Mouse (Mus musculus): ENCODE measurements at regions not wholly inside any gene's neighbourhood (a gene's known extent, or its start where the extent isn't known, plus 50 kb on each side); places are given as distances from the start of the nearest gene placed in this dataset.

DNA sequence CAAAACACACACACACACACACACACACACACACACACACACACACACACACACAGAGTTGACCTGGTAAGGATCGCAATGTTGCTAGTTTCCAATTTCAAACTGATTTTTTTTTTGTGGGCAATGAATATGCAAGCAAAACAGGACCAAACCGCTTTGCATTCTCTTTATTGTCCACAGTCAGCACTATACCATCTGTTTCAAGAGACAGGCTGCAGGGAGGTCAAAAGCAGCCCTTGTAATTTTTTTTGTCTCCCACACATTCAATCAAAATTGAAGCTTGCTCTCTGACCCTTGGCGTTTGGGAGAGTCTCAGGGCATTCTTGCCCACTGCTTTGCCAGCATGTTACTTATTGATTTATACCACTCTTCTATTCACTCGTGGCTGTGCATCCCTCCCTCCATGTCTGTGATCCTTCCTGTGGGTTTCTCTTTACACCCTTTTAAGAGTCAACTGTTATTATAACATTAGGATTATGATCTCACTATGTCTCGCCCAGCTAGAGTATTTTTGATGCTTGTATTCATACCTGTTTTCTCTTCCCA, 110.1 kb downstream of the S1pr1 start:
- Histone ChIP-seq H3K4me3 (ENCODE audit: low read depth, low read length) (no peak overlapping the region), H3K27ac (ENCODE audit: low read depth, low read length) (no peak overlapping the region), H3K9me3 (ENCODE audit: low read length) (no peaks in the 10 kb centered on the region), H3K36me3 (ENCODE audit: insufficient read depth, low read length) (no peaks in the 10 kb centered on the region), H3K4me2 (ENCODE audit: low read depth, low read length, poor library complexity, severe bottlenecking) (no peak overlapping the region), H3K27me3 (ENCODE audit: insufficient read depth, low read length) (no peaks in the 10 kb centered on the region), H3K4me1 (ENCODE audit: insufficient read depth, low read length) (no peaks in the 10 kb centered on the region), H3K9ac (replicated peaks; ENCODE audit: low read length, poor library complexity, severe bottlenecking) (no peak overlapping the region)
- DNase-seq (ENCODE audit: low spot score) (no peak), ATAC-seq (ENCODE audit: low FRiP score) (no peak)
- TF ChIP-seq CTCF (IDR thresholded peaks at IDR 0.05), result no peak
- WGBS, result 56% methylated on average over 5 of the region's 5 CpGs

DNA sequence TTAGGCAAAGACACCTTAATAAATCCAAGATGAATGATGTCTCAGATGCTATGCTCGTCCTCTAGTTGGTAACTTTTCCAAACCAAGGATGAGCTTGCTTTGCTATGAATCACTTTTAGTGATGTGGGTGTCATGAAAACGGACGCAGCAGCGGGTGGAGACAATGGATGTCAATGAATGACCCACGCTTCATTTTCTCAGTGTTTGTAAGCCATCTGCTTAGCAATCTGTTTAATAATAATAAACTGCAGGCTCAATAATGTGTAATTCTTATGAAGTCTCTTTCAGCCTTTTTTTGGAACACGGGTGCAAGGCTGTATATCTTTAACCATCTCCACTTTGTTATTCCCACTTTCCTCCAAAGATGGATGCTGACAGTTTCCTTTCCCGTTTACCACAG, 110.6 kb downstream of the S1pr1 start:
- ATAC-seq (ENCODE audit: low FRiP score), result no peak
- H3K9ac ChIP-seq (replicated peaks; ENCODE audit: low read length, poor library complexity, severe bottlenecking), result no peak overlapping the region
- no peaks in the 10 kb centered on the region for H3K36me3 ChIP-seq (ENCODE audit: insufficient read depth, low read length)
- no peaks in the 10 kb centered on the region for H3K9me3 ChIP-seq (ENCODE audit: low read length)
- no peaks in the 10 kb centered on the region for H3K4me1 ChIP-seq (ENCODE audit: insufficient read depth, low read length)
- WGBS, result 62% methylated on average over 7 of the region's 7 CpGs
- no peak overlapping the region for H3K27ac ChIP-seq (ENCODE audit: low read depth, low read length)
- no peak overlapping the region for H3K4me2 ChIP-seq (ENCODE audit: low read depth, low read length, poor library complexity, severe bottlenecking)
- no peak for TF ChIP-seq CTCF (IDR thresholded peaks at IDR 0.05)
- no peak overlapping the region for H3K4me3 ChIP-seq (ENCODE audit: low read depth, low read length)
- no peaks in the 10 kb centered on the region for H3K27me3 ChIP-seq (ENCODE audit: insufficient read depth, low read length)
- DNase-seq (ENCODE audit: low spot score), result no peak

DNA sequence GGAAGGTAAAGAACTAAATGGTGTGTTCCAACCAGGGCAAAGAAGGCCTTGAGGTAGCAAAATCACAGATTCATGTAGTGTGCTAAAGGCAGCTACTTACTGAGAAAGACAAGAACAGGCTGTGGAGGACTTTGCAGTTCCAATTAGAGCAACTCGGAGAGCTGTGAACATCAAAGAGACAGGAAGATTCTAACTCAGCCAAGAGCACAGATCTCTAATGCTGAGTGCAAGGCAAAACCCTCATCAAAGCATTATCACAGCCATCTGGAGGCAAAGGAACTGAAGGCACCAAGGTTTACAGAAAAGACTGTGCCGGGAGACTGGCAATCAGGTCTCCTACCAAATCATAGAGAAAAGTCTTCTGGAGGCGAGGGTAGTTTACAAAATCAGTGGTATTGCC, 111.1 kb downstream of the S1pr1 start:
- 78% methylated on average over 3 of the region's 3 CpGs for WGBS
- H3K4me2 ChIP-seq (ENCODE audit: low read depth, low read length, poor library complexity, severe bottlenecking), result no peak overlapping the region
- TF ChIP-seq CTCF (IDR thresholded peaks at IDR 0.05), result no peak
- no peak overlapping the region for H3K4me3 ChIP-seq (ENCODE audit: low read depth, low read length)
- no peaks in the 10 kb centered on the region for H3K9me3 ChIP-seq (ENCODE audit: low read length)
- H3K27ac ChIP-seq (ENCODE audit: low read depth, low read length), result no peak overlapping the region
- H3K9ac ChIP-seq (replicated peaks; ENCODE audit: low read length, poor library complexity, severe bottlenecking), result no peak overlapping the region
- no peak for DNase-seq (ENCODE audit: low spot score)
- no peaks in the 10 kb centered on the region for H3K36me3 ChIP-seq (ENCODE audit: insufficient read depth, low read length)
- H3K27me3 ChIP-seq (ENCODE audit: insufficient read depth, low read length), result no peaks in the 10 kb centered on the region
- no peaks in the 10 kb centered on the region for H3K4me1 ChIP-seq (ENCODE audit: insufficient read depth, low read length)
- no peak for ATAC-seq (ENCODE audit: low FRiP score)

DNA sequence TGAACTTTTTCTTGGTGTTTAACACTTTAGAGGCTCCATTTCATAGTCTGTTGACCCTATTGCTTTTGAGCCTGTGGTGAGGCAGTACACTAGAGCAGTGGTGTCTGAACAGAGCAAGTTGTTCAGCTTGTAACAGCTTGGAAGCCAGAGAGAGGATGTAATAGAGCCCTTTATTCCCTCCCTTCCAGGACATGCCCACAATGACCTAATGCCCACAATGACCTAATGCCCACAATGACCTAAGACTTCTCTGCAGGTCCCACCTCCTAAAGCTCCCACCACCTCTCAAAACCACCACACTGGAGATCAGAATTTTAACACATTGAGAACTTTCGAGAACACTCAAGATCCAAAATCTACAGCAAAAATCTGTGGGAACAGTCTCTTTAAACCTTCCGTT, 115.6 kb downstream of the S1pr1 start:
- no peak overlapping the region for H3K4me2 ChIP-seq (ENCODE audit: low read depth, low read length, poor library complexity, severe bottlenecking)
- TF ChIP-seq CTCF (IDR thresholded peaks at IDR 0.05), result no peak
- H3K4me1 ChIP-seq (ENCODE audit: insufficient read depth, low read length), result no peaks in the 10 kb centered on the region
- 94% methylated on average over 2 of the region's 2 CpGs for WGBS
- no peak overlapping the region for H3K4me3 ChIP-seq (ENCODE audit: low read depth, low read length)
- no peak for DNase-seq (ENCODE audit: low spot score)
- H3K9ac ChIP-seq (replicated peaks; ENCODE audit: low read length, poor library complexity, severe bottlenecking), result no peak overlapping the region
- ATAC-seq (ENCODE audit: low FRiP score), result no peak
- no peaks in the 10 kb centered on the region for H3K36me3 ChIP-seq (ENCODE audit: insufficient read depth, low read length)
- H3K27me3 ChIP-seq (ENCODE audit: insufficient read depth, low read length), result no peaks in the 10 kb centered on the region
- H3K27ac ChIP-seq (ENCODE audit: low read depth, low read length), result no peak overlapping the region
- H3K9me3 ChIP-seq (ENCODE audit: low read length), result no peaks in the 10 kb centered on the region

DNA sequence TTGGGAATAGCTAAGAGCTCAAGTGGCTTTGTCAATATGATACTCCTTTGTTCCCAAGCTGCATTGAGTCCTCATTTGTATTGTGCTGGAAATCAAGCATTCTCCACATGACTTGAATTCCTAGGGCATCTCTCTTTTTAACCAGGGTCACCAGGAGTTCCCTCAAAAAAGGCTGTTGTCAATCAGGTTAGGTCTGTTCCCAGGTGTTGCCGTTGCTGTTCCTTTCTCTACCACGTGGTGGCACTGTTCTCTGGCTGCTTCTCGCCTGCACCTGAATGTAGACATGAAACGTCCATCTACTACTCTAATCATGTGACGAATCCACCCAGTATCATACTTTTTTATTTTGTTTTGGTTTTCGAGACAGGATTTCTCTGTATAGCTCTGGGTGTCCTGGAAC, 118.3 kb downstream of the S1pr1 start:
- Histone ChIP-seq H3K27ac (ENCODE audit: low read depth, low read length) (no peak overlapping the region), H3K4me2 (ENCODE audit: low read depth, low read length, poor library complexity, severe bottlenecking) (no peak overlapping the region), H3K9me3 (ENCODE audit: low read length) (no peaks in the 10 kb centered on the region), H3K4me3 (ENCODE audit: low read depth, low read length) (no peak overlapping the region), H3K27me3 (ENCODE audit: insufficient read depth, low read length) (no peaks in the 10 kb centered on the region), H3K4me1 (ENCODE audit: insufficient read depth, low read length) (no peaks in the 10 kb centered on the region), H3K9ac (replicated peaks; ENCODE audit: low read length, poor library complexity, severe bottlenecking) (no peak overlapping the region), H3K36me3 (ENCODE audit: insufficient read depth, low read length) (no peaks in the 10 kb centered on the region)
- ATAC-seq (ENCODE audit: low FRiP score) (no peak), DNase-seq (ENCODE audit: low spot score) (peak; percentile 17)
- TF ChIP-seq CTCF (IDR thresholded peaks at IDR 0.05), result peak; percentile 68
- 35% methylated on average over 6 of the region's 6 CpGs for WGBS

DNA sequence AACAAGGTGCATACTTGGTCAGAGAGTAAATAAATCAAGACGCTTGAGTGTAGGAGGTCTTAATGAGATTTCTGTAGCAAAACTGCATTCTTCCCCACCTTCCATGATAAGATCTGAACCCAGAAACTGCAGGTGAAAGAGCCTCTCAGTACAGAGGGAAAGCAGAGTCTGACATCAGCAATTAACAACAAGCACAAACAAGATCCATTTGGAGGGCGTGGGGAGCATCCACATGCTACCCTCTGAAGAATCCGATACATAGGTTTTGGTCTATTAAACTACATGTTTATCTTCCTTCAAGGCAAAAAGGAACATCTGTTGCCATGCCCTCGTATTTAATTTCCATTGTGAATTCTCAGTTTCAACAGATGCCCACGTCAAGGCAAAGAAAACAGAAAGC, 124.2 kb downstream of the S1pr1 start:
- Histone ChIP-seq H3K4me1 (ENCODE audit: insufficient read depth, low read length) (no peaks in the 10 kb centered on the region), H3K9ac (replicated peaks; ENCODE audit: low read length, poor library complexity, severe bottlenecking) (no peak overlapping the region), H3K4me3 (ENCODE audit: low read depth, low read length) (no peak overlapping the region), H3K9me3 (ENCODE audit: low read length) (no peaks in the 10 kb centered on the region), H3K27ac (ENCODE audit: low read depth, low read length) (no peak overlapping the region), H3K27me3 (ENCODE audit: insufficient read depth, low read length) (no peaks in the 10 kb centered on the region), H3K4me2 (ENCODE audit: low read depth, low read length, poor library complexity, severe bottlenecking) (no peak overlapping the region), H3K36me3 (ENCODE audit: insufficient read depth, low read length) (no peaks in the 10 kb centered on the region)
- DNase-seq (ENCODE audit: low spot score), result no peak
- 88% methylated on average over 5 of the region's 5 CpGs for WGBS
- ATAC-seq (ENCODE audit: low FRiP score), result no peak
- TF ChIP-seq CTCF (IDR thresholded peaks at IDR 0.05), result no peak

All from midbrain, postnatal 0 days (tissue).